Mouse (Mus musculus): ENCODE measurements around the gene Cfc1. TPM values are rescaled to one million over a fixed set of nuclear protein-coding genes. Genes with fewer than 3 reads are reported as not detected.
A peak's percentile ranks its signal among the peaks of the same experiment; 100 is the strongest.
"Not testable (repeated sequence)": the region's sequence is repeated elsewhere in the genome, so short reads cannot be mapped to it uniquely, and the experiment has no call there.

Cfc1 gene
- polyA plus RNA-seq, 1 experiment from 2014 or later: 0.17 TPM

GRCm38 (mm10) chr1:34534574-34534973 lies 874 bp upstream of the Cfc1 start:
- DNase-seq (ENCODE audit: low spot score); ATAC-seq; H3K9me3 ChIP-seq (replicated peaks; ENCODE audit: control insufficient read depth, low read length); H3K4me1 ChIP-seq (ENCODE audit: control insufficient read depth, insufficient read depth, low read length); H3K4me2 ChIP-seq (ENCODE audit: low read length); H3K36me3 ChIP-seq (ENCODE audit: control insufficient read depth, insufficient read depth, low read length); H3K27ac ChIP-seq (ENCODE audit: low read depth, low read length); H3K9ac ChIP-seq (ENCODE audit: low read length); H3K4me3 ChIP-seq (ENCODE audit: low read depth, low read length): not testable (repeated sequence)
- peaks cover 29% of the 10 kb centered on the region for H3K27me3 ChIP-seq (replicated peaks; ENCODE audit: control insufficient read depth, insufficient read depth, low read length)
- WGBS: 60% methylated on average over 3 of the region's 3 CpGs

DNA sequence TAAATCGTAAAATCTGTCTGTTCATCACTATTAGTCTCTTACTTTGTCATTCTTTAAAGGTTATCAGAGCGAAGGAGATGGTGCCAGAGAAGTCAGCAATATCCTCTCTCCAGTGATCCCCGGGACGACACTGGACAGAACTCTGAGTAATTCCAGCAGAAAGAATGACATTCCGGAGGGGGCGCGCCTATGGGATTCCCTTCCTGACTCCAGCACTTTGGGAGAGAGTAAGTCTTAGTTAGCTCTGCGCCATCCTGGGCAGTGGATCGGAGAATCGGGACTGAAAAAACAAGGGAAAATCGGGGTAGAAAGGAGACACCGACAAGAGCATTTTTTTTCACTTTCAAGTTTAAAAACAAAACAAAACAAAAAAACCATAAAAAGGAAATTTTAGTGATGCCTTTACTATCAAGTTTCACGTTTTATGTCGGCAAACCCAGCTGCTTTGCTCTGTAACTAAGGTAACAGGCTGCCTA lies 881 bp downstream of the Cfc1 start:
- WGBS: 3% methylated on average over 14 of the region's 14 CpGs
- no peaks in the 10 kb centered on the region for H3K4me1 ChIP-seq (ENCODE audit: control insufficient read depth, insufficient read depth, low read length)
- ATAC-seq (no peak), DNase-seq (ENCODE audit: low spot score) (peak; percentile 22)
- H3K36me3 ChIP-seq (ENCODE audit: control insufficient read depth, insufficient read depth, low read length): no peaks in the 10 kb centered on the region
- H3K27me3 ChIP-seq (replicated peaks; ENCODE audit: control insufficient read depth, insufficient read depth, low read length): peaks cover 29% of the 10 kb centered on the region
- H3K4me3 ChIP-seq (ENCODE audit: low read depth, low read length): 0 out of 2 replicates have a peak overlapping the region, but pooled peaks have one; percentile 5
- H3K4me2 ChIP-seq (ENCODE audit: low read length): peak overlapping the region; percentile 16
- no peak overlapping the region for H3K9ac ChIP-seq (ENCODE audit: low read length)
- H3K27ac ChIP-seq (ENCODE audit: low read depth, low read length): no peak overlapping the region
- no peaks in the 10 kb centered on the region for H3K9me3 ChIP-seq (replicated peaks; ENCODE audit: control insufficient read depth, low read length)

DNA sequence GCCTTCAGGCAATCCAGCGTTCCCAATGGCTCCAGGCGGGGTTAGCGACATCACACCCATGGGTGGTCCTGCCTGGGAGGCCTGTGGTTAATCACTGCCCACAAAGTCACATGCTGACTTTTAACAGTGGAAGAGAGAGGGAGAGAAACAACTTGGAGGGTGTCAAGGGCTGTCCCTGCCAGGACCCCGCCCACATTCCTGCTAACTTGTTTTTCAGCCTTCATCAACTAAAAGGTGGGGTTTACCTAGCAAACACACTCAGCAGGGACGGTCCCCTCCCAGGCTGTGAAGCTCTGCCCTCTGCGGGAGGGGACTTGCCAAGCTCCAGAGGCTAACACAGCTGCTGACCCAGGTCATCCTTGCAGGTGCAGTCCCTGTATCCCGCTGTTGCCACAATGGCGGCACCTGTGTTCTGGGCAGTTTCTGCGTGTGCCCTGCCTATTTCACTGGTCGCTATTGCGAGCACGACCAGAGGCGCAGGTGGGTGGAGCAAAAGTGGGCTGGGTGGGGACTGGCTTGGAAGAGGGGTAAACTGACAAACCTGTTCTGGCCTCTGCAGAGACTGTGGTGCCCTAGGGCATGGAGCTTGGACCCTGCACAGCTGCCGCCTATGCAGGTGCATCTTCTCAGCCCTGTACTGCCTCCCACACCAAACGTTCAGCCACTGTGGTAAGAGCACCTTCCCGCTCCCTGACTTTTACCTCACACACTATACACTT lies 1.5 kb downstream of the Cfc1 start:
- 3% methylated on average over 16 of the region's 16 CpGs for WGBS
- H3K4me2 ChIP-seq (ENCODE audit: low read length): peak overlapping the region; percentile 16
- ATAC-seq: 0 out of 2 replicates have a peak, but pooled peaks have one; percentile 29
- no peaks in the 10 kb centered on the region for H3K9me3 ChIP-seq (replicated peaks; ENCODE audit: control insufficient read depth, low read length)
- peak overlapping the region; percentile 5; the same call in 1 of the 2 replicates for H3K4me3 ChIP-seq (ENCODE audit: low read depth, low read length)
- H3K27me3 ChIP-seq (replicated peaks; ENCODE audit: control insufficient read depth, insufficient read depth, low read length): peaks cover 29% of the 10 kb centered on the region
- no peaks in the 10 kb centered on the region for H3K4me1 ChIP-seq (ENCODE audit: control insufficient read depth, insufficient read depth, low read length)
- H3K36me3 ChIP-seq (ENCODE audit: control insufficient read depth, insufficient read depth, low read length): no peaks in the 10 kb centered on the region
- H3K27ac ChIP-seq (ENCODE audit: low read depth, low read length): no peak overlapping the region
- H3K9ac ChIP-seq (ENCODE audit: low read length): no peak overlapping the region
- no peak for DNase-seq (ENCODE audit: low spot score)

- Histone ChIP-seq H3K27ac (ENCODE audit: low read depth, low read length) (no peak overlapping the region), H3K36me3 (ENCODE audit: control insufficient read depth, insufficient read depth, low read length) (no peaks in the 10 kb centered on the region), H3K27me3 (replicated peaks; ENCODE audit: control insufficient read depth, insufficient read depth, low read length) (no peaks in the 10 kb centered on the region), H3K4me1 (ENCODE audit: control insufficient read depth, insufficient read depth, low read length) (no peaks in the 10 kb centered on the region), H3K4me2 (ENCODE audit: low read length) (no peak overlapping the region), H3K9me3 (replicated peaks; ENCODE audit: control insufficient read depth, low read length) (no peaks in the 10 kb centered on the region), H3K9ac (ENCODE audit: low read length) (no peak overlapping the region), H3K4me3 (ENCODE audit: low read depth, low read length) (no peak overlapping the region)
- no peak for ATAC-seq
- DNase-seq (ENCODE audit: low spot score): no peak
- 78% methylated on average over 1 of the region's 1 CpGs for WGBS
Observed at GRCm38 (mm10) chr1:34547074-34547473, 11.6 kb downstream of the Cfc1 start.

DNA sequence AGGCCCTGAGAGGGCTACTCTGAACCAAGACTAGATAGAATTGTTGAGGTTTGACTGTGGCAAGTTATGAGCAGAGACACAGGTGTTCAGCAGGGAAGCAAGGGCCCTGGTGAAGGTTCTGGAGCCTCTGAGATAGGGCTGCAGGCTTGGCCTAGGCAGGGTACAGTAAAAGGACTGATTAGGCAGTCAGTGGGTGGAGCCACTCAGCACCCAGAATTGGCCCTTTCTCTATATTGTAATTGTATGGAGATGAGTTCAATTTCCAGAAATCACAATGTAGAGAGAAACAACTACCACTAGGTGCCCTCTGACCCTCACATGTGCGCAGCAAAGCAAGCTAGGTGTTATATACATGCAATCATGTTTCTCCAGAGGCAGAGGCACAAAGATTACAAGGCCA lies 18.2 kb downstream of the Cfc1 start:
- H3K4me1 ChIP-seq (ENCODE audit: control insufficient read depth, insufficient read depth, low read length): no peaks in the 10 kb centered on the region
- H3K27me3 ChIP-seq (replicated peaks; ENCODE audit: control insufficient read depth, insufficient read depth, low read length): no peaks in the 10 kb centered on the region
- H3K36me3 ChIP-seq (ENCODE audit: control insufficient read depth, insufficient read depth, low read length): no peaks in the 10 kb centered on the region
- no peak for DNase-seq (ENCODE audit: low spot score)
- no peaks in the 10 kb centered on the region for H3K9me3 ChIP-seq (replicated peaks; ENCODE audit: control insufficient read depth, low read length)
- 84% methylated on average over 1 of the region's 1 CpGs for WGBS
- no peak overlapping the region for H3K27ac ChIP-seq (ENCODE audit: low read depth, low read length)
- no peak overlapping the region for H3K4me3 ChIP-seq (ENCODE audit: low read depth, low read length)
- H3K4me2 ChIP-seq (ENCODE audit: low read length): no peak overlapping the region
- ATAC-seq: no peak
- no peak overlapping the region for H3K9ac ChIP-seq (ENCODE audit: low read length)

DNA sequence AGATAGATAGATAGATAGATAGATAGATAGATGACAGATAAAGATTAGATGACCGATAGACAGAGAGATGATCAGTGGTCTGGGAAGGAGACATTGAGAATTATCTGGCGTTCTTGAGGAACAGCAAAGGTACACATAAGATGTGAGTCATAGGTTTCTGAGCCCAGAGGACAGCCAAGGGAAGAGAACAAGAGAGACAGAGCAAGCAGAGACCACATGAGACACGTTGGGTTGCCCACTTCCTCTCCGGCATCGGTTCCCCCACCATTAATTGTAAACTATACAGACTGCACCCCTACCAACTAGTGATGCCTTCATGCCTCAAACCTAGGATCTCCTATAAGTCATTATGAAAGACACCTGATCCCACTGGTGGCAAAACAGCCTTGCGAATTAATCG lies 18.8 kb downstream of the Cfc1 start:
- H3K9me3 ChIP-seq (replicated peaks; ENCODE audit: control insufficient read depth, low read length): no peaks in the 10 kb centered on the region
- H3K4me3 ChIP-seq (ENCODE audit: low read depth, low read length): no peak overlapping the region
- no peak overlapping the region for H3K4me2 ChIP-seq (ENCODE audit: low read length)
- no peaks in the 10 kb centered on the region for H3K4me1 ChIP-seq (ENCODE audit: control insufficient read depth, insufficient read depth, low read length)
- ATAC-seq (no peak), DNase-seq (ENCODE audit: low spot score) (no peak)
- WGBS: 95% methylated on average over 7 of the region's 7 CpGs
- no peak overlapping the region for H3K27ac ChIP-seq (ENCODE audit: low read depth, low read length)
- no peaks in the 10 kb centered on the region for H3K27me3 ChIP-seq (replicated peaks; ENCODE audit: control insufficient read depth, insufficient read depth, low read length)
- no peaks in the 10 kb centered on the region for H3K36me3 ChIP-seq (ENCODE audit: control insufficient read depth, insufficient read depth, low read length)
- no peak overlapping the region for H3K9ac ChIP-seq (ENCODE audit: low read length)

DNA sequence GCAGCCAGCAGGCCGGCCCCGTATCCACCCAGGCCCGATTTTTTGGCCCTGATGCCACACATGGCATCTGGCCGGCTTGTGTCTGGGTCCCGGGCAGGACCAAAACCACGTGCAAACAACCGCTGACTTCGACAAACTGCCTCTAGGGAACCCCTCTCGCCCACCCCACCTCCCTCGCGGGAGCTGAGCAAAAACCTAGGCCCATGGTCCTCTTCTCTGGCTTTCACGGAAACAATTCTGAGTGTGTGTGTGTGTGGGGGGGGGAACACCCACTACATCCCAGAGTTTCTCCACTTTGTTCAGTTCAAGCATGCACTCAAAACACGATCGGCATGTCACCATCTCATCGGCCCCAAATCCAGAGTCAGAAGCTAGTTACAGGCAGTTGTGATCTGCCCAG lies 25.4 kb downstream of the Cfc1 start, which contains the start of gene Prss40:
Prss40 (minus strand) TSS at position 101 of the 400 bp plus-strand sequence.
- Histone ChIP-seq H3K36me3 (ENCODE audit: control insufficient read depth, insufficient read depth, low read length) (no peaks in the 10 kb centered on the region), H3K4me1 (ENCODE audit: control insufficient read depth, insufficient read depth, low read length) (no peaks in the 10 kb centered on the region), H3K4me2 (ENCODE audit: low read length) (no peak within 1 kb of the TSS), H3K27me3 (replicated peaks; ENCODE audit: control insufficient read depth, insufficient read depth, low read length) (no peaks in the 10 kb centered on the region), H3K4me3 (ENCODE audit: low read depth, low read length) (no peak within 1 kb of the TSS), H3K9ac (ENCODE audit: low read length) (no peak within 1 kb of the TSS), H3K27ac (ENCODE audit: low read depth, low read length) (no peak within 1 kb of the TSS), H3K9me3 (replicated peaks; ENCODE audit: control insufficient read depth, low read length) (no peaks in the 10 kb centered on the region)
- DNase-seq (ENCODE audit: low spot score) (no peak), ATAC-seq (no peak)
- whole genome bisulfite sequencing: 89% methylated on average over 15 of the region's 15 CpGs

- no peaks in the 10 kb centered on the region for H3K27me3 ChIP-seq (replicated peaks; ENCODE audit: control insufficient read depth, insufficient read depth, low read length)
- DNase-seq (ENCODE audit: low spot score): no peak
- H3K4me1 ChIP-seq (ENCODE audit: control insufficient read depth, insufficient read depth, low read length): no peaks in the 10 kb centered on the region
- ATAC-seq: no peak
- H3K27ac ChIP-seq (ENCODE audit: low read depth, low read length): no peak overlapping the region
- no peaks in the 10 kb centered on the region for H3K9me3 ChIP-seq (replicated peaks; ENCODE audit: control insufficient read depth, low read length)
- no peaks in the 10 kb centered on the region for H3K36me3 ChIP-seq (ENCODE audit: control insufficient read depth, insufficient read depth, low read length)
- no peak overlapping the region for H3K4me2 ChIP-seq (ENCODE audit: low read length)
- WGBS: 89% methylated on average over 8 of the region's 8 CpGs
- no peak overlapping the region for H3K4me3 ChIP-seq (ENCODE audit: low read depth, low read length)
- H3K9ac ChIP-seq (ENCODE audit: low read length): no peak overlapping the region
Observed at GRCm38 (mm10) chr1:34564383-34565045, 29.1 kb downstream of the Cfc1 start.

DNA sequence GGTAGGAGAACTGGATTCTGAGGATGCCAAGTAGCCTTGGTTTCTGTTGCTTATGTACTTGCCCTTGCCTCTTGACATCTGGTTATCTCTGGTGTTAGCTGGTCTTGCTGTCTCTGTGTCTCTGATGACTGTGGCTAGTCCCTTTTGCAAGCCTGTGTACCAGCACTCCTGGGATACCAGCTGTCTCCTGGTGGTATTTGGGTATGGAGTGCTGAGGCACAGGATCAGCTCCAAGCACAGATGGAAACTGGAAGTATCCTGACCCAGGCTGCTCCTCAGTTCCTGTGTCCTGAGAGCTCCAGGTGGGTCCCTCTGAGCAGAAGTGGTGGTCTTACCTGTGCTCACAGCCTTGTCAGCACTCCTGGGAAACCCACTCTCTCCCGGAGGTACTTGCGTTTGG lies 32.7 kb downstream of the Cfc1 start:
- Histone ChIP-seq H3K4me1 (ENCODE audit: control insufficient read depth, insufficient read depth, low read length) (no peaks in the 10 kb centered on the region), H3K4me3 (ENCODE audit: low read depth, low read length) (no peak overlapping the region), H3K4me2 (ENCODE audit: low read length) (no peak overlapping the region), H3K36me3 (ENCODE audit: control insufficient read depth, insufficient read depth, low read length) (no peaks in the 10 kb centered on the region), H3K9me3 (replicated peaks; ENCODE audit: control insufficient read depth, low read length) (no peaks in the 10 kb centered on the region), H3K27ac (ENCODE audit: low read depth, low read length) (no peak overlapping the region), H3K27me3 (replicated peaks; ENCODE audit: control insufficient read depth, insufficient read depth, low read length) (no peaks in the 10 kb centered on the region), H3K9ac (ENCODE audit: low read length) (no peak overlapping the region)
- DNase-seq (ENCODE audit: low spot score) (no peak), ATAC-seq (no peak)
- WGBS: 93% methylated on average over 2 of the region's 2 CpGs

All from forebrain, embryonic 14.5 days (tissue).